Mouse (Mus musculus): ENCODE measurements around the gene Fbxw15. TPM values are rescaled to one million over a fixed set of nuclear protein-coding genes. Genes with fewer than 3 reads are reported as not detected.
"Not testable (repeated sequence)": the region's sequence is repeated elsewhere in the genome, so short reads cannot be mapped to it uniquely, and the experiment has no call there.

Gene Fbxw15
- total RNA-seq (2017), result not detected in 2 replicates

GRCm38 (mm10) chr9:109568162-109568561, at the start of gene Fbxw15:
Gene Fbxw15, minus strand, starts transcription at chr9:109568262.
- ATAC-seq (replicated peaks in 1 of 2; ENCODE audit: insufficient read depth in 1 of 2, low FRiP score in 2 of 2, low TSS enrichment in 1 of 2, low read depth in 1 of 2, poor library complexity in 2 of 2, severe bottlenecking in 2 of 2), result not testable (repeated sequence)

- ATAC-seq (replicated peaks in 1 of 2; ENCODE audit: insufficient read depth in 1 of 2, low FRiP score in 2 of 2, low TSS enrichment in 1 of 2, low read depth in 1 of 2, poor library complexity in 2 of 2, severe bottlenecking in 2 of 2), result not testable (repeated sequence)
Measured at GRCm38 (mm10) chr9:109606837-109607236, 38.8 kb upstream of the Fbxw15 start.

- ATAC-seq (replicated peaks in 1 of 2; ENCODE audit: insufficient read depth in 1 of 2, low FRiP score in 2 of 2, low TSS enrichment in 1 of 2, low read depth in 1 of 2, poor library complexity in 2 of 2, severe bottlenecking in 2 of 2), result not testable (repeated sequence)
Measured at GRCm38 (mm10) chr9:109602128-109602527, 34.1 kb upstream of the Fbxw15 start.

- no peak for ATAC-seq (replicated peaks in 1 of 2; ENCODE audit: insufficient read depth in 1 of 2, low FRiP score in 2 of 2, low TSS enrichment in 1 of 2, low read depth in 1 of 2, poor library complexity in 2 of 2, severe bottlenecking in 2 of 2)
Measured at GRCm38 (mm10) chr9:109597226-109597625, 29.2 kb upstream of the Fbxw15 start.

GRCm38 (mm10) chr9:109594866-109595265, 26.8 kb upstream of the Fbxw15 start:
- no peak for ATAC-seq (replicated peaks in 1 of 2; ENCODE audit: insufficient read depth in 1 of 2, low FRiP score in 2 of 2, low TSS enrichment in 1 of 2, low read depth in 1 of 2, poor library complexity in 2 of 2, severe bottlenecking in 2 of 2)

GRCm38 (mm10) chr9:109565546-109565945, 2.5 kb downstream of the Fbxw15 start:
- ATAC-seq (replicated peaks in 1 of 2; ENCODE audit: insufficient read depth in 1 of 2, low FRiP score in 2 of 2, low TSS enrichment in 1 of 2, low read depth in 1 of 2, poor library complexity in 2 of 2, severe bottlenecking in 2 of 2), result no peak

GRCm38 (mm10) chr9:109562106-109562505, 6.0 kb downstream of the Fbxw15 start:
- not testable (repeated sequence) for ATAC-seq (replicated peaks in 1 of 2; ENCODE audit: insufficient read depth in 1 of 2, low FRiP score in 2 of 2, low TSS enrichment in 1 of 2, low read depth in 1 of 2, poor library complexity in 2 of 2, severe bottlenecking in 2 of 2)

GRCm38 (mm10) chr9:109552483-109552882, 15.6 kb downstream of the Fbxw15 start:
- no peak for ATAC-seq (replicated peaks in 1 of 2; ENCODE audit: insufficient read depth in 1 of 2, low FRiP score in 2 of 2, low TSS enrichment in 1 of 2, low read depth in 1 of 2, poor library complexity in 2 of 2, severe bottlenecking in 2 of 2)

- not testable (repeated sequence) for ATAC-seq (replicated peaks in 1 of 2; ENCODE audit: insufficient read depth in 1 of 2, low FRiP score in 2 of 2, low TSS enrichment in 1 of 2, low read depth in 1 of 2, poor library complexity in 2 of 2, severe bottlenecking in 2 of 2)
Measured at GRCm38 (mm10) chr9:109549666-109550065, 18.4 kb downstream of the Fbxw15 start.

GRCm38 (mm10) chr9:109523385-109524064, 44.5 kb downstream of the Fbxw15 start:
- ATAC-seq (replicated peaks in 1 of 2; ENCODE audit: insufficient read depth in 1 of 2, low FRiP score in 2 of 2, low TSS enrichment in 1 of 2, low read depth in 1 of 2, poor library complexity in 2 of 2, severe bottlenecking in 2 of 2), result no peak

Other genes starting within 250 kb of the Fbxw15 start
- gene Fbxw28, start 228.6 kb downstream of the Fbxw15 start, total RNA-seq (2017), result not detected in 2 replicates
- not detected in 2 replicates for gene Fbxw22, start 164.0 kb downstream of the Fbxw15 start, total RNA-seq (2017)
- gene Fbxw16, start 119.1 kb downstream of the Fbxw15 start, total RNA-seq (2017), result not detected in 2 replicates
- not detected in 2 replicates for gene Fbxw19, start 72.4 kb downstream of the Fbxw15 start, total RNA-seq (2017)
- gene Fbxw24, start 57.8 kb upstream of the Fbxw15 start, total RNA-seq (2017), result not detected in 2 replicates
- not detected in 2 replicates for gene Fbxw25, start 96.4 kb upstream of the Fbxw15 start, total RNA-seq (2017)
- not detected in 2 replicates for gene Fbxw18, start 134.4 kb upstream of the Fbxw15 start, total RNA-seq (2017)
- gene Fbxw26, start 177.8 kb upstream of the Fbxw15 start, total RNA-seq (2017), result not detected in 2 replicates
- not detected in 2 replicates for gene Fbxw27, start 222.4 kb upstream of the Fbxw15 start, total RNA-seq (2017)
- gene Spink8, start 244.0 kb upstream of the Fbxw15 start, total RNA-seq (2017), result not detected in 2 replicates

All from hematopoietic stem cell, adult 5-6 weeks (primary cell).